Mouse (Mus musculus): Measurements from ENCODE around the gene Apex2.
A peak's percentile ranks its signal among the peaks of the same experiment; 100 is the strongest.

Apex2 gene

DNA sequence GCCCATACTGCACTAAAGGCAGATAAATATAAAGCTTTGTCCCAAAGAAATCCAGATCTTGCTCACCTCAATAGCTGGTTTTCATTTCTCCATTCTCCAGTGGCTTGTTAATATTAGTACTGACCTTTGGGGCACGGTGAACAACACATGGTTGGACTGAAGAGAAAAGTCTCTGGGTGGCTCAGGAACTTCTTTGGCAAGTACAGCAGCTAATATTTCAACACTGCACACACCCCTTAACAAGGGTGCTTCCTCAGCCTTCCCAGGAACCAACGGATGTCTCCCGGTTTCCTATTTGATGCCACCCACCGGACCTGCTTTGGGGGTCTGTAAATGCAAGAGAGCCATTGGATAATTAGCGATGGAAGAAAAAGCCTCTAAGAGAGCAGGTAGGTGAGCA, at the start of gene Apex2:
Apex2 (minus strand) TSS at position 173 of the 400 bp plus-strand sequence.
- DNase-seq (ENCODE audit: low read depth, low spot score), result no peak

- no peak for DNase-seq (ENCODE audit: low read depth, low spot score)
Observed at GRCm38 (mm10) chrX:150636421-150636820, 46.8 kb upstream of the Apex2 start.

- DNase-seq (ENCODE audit: low read depth, low spot score), result no peak
Observed at GRCm38 (mm10) chrX:150598882-150599281, 9.2 kb upstream of the Apex2 start.

DNA sequence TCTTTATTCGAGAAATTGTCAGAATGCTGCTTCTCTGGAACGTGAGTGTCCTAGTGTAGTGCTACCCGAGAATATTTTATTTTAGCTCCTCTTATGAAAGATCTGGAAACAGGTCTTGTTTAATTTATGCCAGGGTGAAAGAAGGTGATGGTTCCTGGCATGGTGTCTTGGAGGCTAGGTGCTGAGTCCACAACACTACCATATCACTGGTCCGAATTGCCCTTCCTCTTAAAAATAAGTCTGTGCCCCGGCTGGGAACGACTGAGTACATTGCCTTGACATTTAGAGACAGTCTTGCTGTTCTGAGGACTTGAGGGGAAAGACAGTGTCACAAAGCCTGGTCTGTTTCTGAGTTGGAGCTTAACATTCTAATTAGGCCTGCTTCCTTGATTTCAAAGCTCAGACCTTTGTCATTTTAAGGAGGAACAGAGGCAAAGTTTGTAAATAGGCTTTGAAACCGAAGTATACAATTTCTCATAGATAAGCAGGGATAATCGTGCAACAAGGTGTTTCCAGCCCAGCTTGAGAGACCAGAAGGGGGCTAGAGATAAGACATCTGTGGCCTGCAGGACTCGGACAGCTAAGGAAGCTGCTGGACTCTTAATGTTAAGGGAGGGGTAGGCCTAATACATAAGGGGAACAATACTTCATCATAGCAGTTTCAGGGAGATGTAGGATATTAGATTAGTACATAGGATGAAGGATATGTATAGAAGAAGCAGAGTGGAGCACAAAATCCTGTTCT, 5.5 kb upstream of the Apex2 start:
- no peak for DNase-seq (ENCODE audit: low read depth, low spot score)

GRCm38 (mm10) chrX:150594176-150594575, 4.5 kb upstream of the Apex2 start:
- DNase-seq (ENCODE audit: low read depth, low spot score), result no peak

- DNase-seq (ENCODE audit: low read depth, low spot score), result no peak
Observed at GRCm38 (mm10) chrX:150593266-150594035, 3.8 kb upstream of the Apex2 start.

- DNase-seq (ENCODE audit: low read depth, low spot score), result peak; percentile 90
Observed at GRCm38 (mm10) chrX:150588023-150588764, 1.5 kb downstream of the Apex2 start, which contains the start of gene Pfkfb1. Gene Pfkfb1, plus strand, starts transcription at chrX:150588229.

DNA sequence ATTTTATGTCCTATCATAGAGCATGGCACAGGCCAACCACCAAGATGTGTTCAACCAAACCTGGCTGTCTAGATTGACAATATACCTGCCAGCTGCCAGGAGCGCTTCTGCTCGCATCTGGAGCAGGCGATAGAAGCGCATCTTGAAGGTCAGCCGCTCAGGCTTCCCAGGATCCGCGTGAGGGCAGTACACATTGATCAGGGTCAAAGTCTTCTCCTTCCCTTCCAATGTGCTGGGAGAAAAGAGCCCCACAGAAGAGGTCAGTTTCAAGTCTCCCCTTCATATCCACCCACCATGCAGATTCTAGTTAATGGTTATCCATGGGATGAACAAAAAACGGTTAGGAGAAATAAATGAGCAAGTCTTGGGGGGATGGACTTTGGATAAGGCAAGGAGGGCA, 4.6 kb downstream of the Apex2 start:
- no peak for DNase-seq (ENCODE audit: low read depth, low spot score)

DNA sequence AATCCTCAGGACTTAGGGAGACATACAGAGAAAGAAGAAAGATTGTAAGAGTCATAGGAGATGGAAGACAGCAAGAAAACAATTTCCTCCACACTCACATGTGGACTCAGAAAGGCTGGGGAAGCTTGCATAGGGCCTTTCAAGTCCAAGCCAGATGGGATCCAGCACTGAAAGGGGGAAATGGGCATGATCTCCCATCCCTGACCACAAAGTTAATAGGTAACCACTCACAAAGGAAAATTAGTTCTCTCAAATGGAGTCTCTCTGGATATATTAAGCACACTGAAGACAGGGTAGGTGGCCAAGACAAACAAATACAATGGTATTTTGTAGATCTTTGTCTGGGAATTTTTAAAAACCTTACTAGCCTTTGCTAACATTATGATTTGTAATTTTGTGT, 7.7 kb downstream of the Apex2 start:
- no peak for DNase-seq (ENCODE audit: low read depth, low spot score)

DNA sequence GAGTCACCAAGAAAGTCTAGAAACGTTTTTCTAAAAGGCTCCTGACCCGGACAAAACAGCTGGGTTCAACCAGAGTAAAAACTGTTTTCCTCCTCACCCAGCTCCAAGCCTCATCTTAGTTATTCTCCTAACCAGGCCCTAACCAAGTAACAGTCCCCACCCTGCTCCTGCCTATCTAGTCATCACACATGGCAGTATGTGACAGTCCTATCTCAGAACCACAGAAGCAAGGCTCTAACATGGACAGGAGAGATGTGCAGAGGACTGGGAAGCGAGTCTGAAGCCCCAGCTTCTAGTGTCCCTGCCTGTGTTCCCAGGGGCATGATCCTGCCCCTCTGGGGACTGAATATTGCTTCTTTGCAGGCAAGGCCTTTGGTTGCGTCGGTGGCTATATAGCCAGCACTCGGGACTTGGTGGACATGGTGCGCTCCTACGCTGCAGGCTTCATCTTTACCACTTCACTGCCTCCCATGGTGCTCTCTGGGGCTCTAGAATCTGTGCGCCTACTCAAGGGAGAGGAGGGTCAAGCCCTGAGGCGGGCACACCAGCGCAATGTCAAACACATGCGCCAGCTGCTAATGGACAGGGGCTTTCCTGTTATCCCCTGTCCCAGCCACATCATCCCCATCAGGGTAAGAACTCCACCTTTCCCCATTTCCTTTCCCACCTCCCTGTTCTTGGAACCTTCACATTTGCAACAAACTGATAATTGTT, 24.9 kb downstream of the Apex2 start:
- no peak for DNase-seq (ENCODE audit: low read depth, low spot score)

- no peak for DNase-seq (ENCODE audit: low read depth, low spot score)
Observed at GRCm38 (mm10) chrX:150554032-150554431, 35.6 kb downstream of the Apex2 start.

DNA sequence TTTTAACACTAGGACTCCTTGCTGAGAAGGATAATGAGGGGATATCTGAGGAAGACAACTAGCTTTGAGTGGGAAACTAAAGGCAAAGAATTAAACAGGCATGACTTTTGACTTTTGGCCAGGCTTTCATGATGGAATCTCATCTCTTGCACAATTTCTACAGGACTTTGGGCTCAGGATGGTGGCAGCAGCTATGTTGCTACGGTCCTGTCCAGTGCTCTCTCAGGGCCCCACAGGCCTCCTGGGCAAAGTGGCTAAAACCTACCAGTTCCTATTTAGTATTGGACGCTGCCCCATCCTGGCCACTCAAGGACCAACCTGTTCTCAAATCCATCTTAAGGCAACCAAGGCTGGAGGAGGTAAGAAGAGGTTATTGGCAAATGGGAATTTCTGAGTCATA, 37.7 kb downstream of the Apex2 start:
- DNase-seq (ENCODE audit: low read depth, low spot score), result no peak

GRCm38 (mm10) chrX:150549639-150550038, 40.0 kb downstream of the Apex2 start:
- DNase-seq (ENCODE audit: low read depth, low spot score), result no peak

- no peak for DNase-seq (ENCODE audit: low read depth, low spot score)
Observed at GRCm38 (mm10) chrX:150547239-150547638, 42.4 kb downstream of the Apex2 start, which contains the start of gene Alas2. Gene Alas2, plus strand, starts transcription at chrX:150547375.

GRCm38 (mm10) chrX:150541684-150542083, 48.0 kb downstream of the Apex2 start:
- no peak for DNase-seq (ENCODE audit: low read depth, low spot score)

DNA sequence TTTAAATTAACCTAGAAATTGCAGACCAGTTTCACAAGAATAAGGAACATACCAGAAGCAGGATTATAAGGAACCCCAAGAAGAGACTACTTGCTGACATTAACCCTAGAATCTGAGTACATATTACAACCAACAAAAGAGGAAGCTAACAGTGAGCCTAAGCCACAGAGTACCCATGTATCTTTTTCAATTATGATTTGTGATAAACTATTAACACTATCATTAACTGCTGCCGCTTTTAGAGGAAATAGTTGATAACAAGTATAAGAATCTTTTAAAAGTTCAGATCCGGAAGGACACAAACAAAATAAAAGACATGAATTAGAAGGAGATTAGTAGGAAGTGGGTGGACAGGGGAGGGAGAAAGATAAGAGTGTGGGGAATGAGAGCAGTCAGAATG, 49.6 kb downstream of the Apex2 start:
- no peak for DNase-seq (ENCODE audit: low read depth, low spot score)

DNA sequence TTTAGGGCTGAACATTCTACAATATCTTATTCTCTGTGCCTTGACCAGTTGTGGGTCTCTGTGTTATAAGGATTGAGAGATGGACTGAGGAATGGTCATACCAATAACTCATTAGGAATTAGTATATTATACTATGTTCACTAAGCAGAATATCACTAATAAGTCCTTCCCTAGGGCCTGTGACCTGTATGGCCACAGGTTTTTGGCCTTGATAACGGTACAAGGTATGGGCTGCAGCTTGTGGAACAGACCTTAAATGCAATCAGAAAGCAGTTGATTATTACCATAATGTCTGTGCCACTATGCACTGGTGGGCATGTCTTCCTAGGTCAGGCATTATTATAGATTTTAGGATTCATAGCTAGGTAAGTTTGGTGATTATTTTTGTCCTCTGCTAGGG, 73.2 kb downstream of the Apex2 start:
- no peak for DNase-seq (ENCODE audit: low read depth, low spot score)

DNA sequence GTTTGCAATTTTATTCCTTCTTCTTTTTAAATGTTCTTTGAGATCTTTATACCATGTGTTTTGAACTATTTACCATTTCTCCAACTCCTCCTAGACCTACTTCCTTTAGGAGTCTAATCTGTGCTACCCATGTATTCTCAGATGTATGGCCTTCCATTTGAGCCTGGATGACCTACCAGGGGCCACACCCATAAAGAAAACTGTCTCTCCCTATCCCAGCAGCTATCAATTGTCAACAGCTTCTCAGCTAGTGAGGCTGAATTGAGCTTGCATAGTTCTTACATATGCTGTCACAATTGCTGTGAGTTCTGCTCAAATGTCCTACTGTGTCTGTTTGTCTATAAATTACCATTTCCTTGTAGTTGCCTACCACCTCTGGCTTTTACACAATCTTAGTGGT, 73.7 kb downstream of the Apex2 start:
- no peak for DNase-seq (ENCODE audit: low read depth, low spot score)

GRCm38 (mm10) chrX:150514127-150514526, 75.5 kb downstream of the Apex2 start:
- no peak for DNase-seq (ENCODE audit: low read depth, low spot score)

GRCm38 (mm10) chrX:150511274-150511673, 78.4 kb downstream of the Apex2 start:
- no peak for DNase-seq (ENCODE audit: low read depth, low spot score)

- DNase-seq (ENCODE audit: low read depth, low spot score), result peak; percentile 11
Observed at GRCm38 (mm10) chrX:150510631-150511030, 79.0 kb downstream of the Apex2 start.

DNA sequence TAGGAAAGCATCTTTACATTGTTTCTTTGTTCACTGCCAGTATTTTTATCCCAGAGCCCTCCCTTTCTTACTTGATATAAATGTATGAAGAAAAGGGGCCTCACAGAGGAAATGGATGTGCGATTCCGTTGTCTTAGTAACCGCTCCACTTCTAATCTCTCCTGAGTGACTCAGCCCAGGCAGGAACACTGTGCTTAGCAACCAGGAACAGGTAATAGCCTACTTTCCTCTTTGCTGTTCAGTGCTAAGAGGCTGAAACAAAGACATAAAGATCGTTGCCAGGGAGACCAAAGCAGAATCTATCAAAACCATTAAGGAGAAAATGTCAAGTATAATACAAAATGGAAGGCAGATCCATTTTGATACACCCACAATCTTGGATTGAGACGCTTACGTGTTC, 81.0 kb downstream of the Apex2 start:
- DNase-seq (ENCODE audit: low read depth, low spot score), result no peak

Measured in ES-CJ7 (cell line).